Mouse (Mus musculus): Measurements from ENCODE around the gene Gm9745. TPM values are rescaled to one million over a fixed set of nuclear protein-coding genes. Genes with fewer than 3 reads are reported as not detected.
"Not testable (repeated sequence)": the region's sequence is repeated elsewhere in the genome, so short reads cannot be mapped to it uniquely, and the experiment has no call there.

Gm9745 gene
- total RNA-seq (2021) = not detected
- long read RNA-seq, experiment 1 = 0 reads
- long read RNA-seq, experiment 2 = 0 reads

- not testable (repeated sequence) for DNase-seq (ENCODE audit: low spot score in 2 of 2)
These were observed at the start of gene Gm9745 for GRCm38 (mm10) chr13:8948131-8948530. Gene Gm9745, minus strand, starts transcription at chr13:8948231.

- not testable (repeated sequence) for DNase-seq (ENCODE audit: low spot score in 2 of 2)
These were observed 49.2 kb upstream of the Gm9745 start for GRCm38 (mm10) chr13:8997221-8997620.

GRCm38 (mm10) chr13:8995990-8996786 lies 48.2 kb upstream of the Gm9745 start, which contains the start of gene Gtpbp4:
Gene Gtpbp4, minus strand, starts transcription at chr13:8996083.
- DNase-seq (ENCODE audit: low spot score in 2 of 2) = peak; percentile 95 to 98

GRCm38 (mm10) chr13:8995159-8995989 lies 47.3 kb upstream of the Gm9745 start:
- peak in 1 of 2 experiments; percentile 3 for DNase-seq (ENCODE audit: low spot score in 2 of 2)

- DNase-seq (ENCODE audit: low spot score in 2 of 2) = no peak
These were observed 44.2 kb upstream of the Gm9745 start for GRCm38 (mm10) chr13:8992231-8992630.

GRCm38 (mm10) chr13:8972972-8973371 lies 24.9 kb upstream of the Gm9745 start:
- DNase-seq (ENCODE audit: low spot score in 2 of 2) = no peak

- DNase-seq (ENCODE audit: low spot score in 2 of 2) = no peak
These were observed 24.3 kb upstream of the Gm9745 start for GRCm38 (mm10) chr13:8972369-8972768.

GRCm38 (mm10) chr13:8967742-8968141 lies 19.7 kb upstream of the Gm9745 start:
- no peak for DNase-seq (ENCODE audit: low spot score in 2 of 2)

- DNase-seq (ENCODE audit: low spot score in 2 of 2) = no peak
These were observed 17.2 kb upstream of the Gm9745 start for GRCm38 (mm10) chr13:8965224-8965623.

GRCm38 (mm10) chr13:8962266-8962665 lies 14.2 kb upstream of the Gm9745 start:
- peak in 1 of 2 experiments; percentile 7 for DNase-seq (ENCODE audit: low spot score in 2 of 2)

GRCm38 (mm10) chr13:8961128-8961888 lies 13.3 kb upstream of the Gm9745 start:
- not testable (repeated sequence) for DNase-seq (ENCODE audit: low spot score in 2 of 2)

GRCm38 (mm10) chr13:8959554-8959953 lies 11.5 kb upstream of the Gm9745 start:
- not testable (repeated sequence) for DNase-seq (ENCODE audit: low spot score in 2 of 2)

- DNase-seq (ENCODE audit: low spot score in 2 of 2) = not testable (repeated sequence)
These were observed 11.0 kb upstream of the Gm9745 start for GRCm38 (mm10) chr13:8959058-8959457.

- DNase-seq (ENCODE audit: low spot score in 2 of 2) = not testable (repeated sequence)
These were observed 8.8 kb upstream of the Gm9745 start for GRCm38 (mm10) chr13:8956873-8957272.

GRCm38 (mm10) chr13:8955127-8955526 lies 7.1 kb upstream of the Gm9745 start:
- DNase-seq (ENCODE audit: low spot score in 2 of 2) = not testable (repeated sequence)

GRCm38 (mm10) chr13:8952563-8952962 lies 4.5 kb upstream of the Gm9745 start, which contains the start of gene Idi2:
Gene Idi2, plus strand, starts transcription at chr13:8952863.
- DNase-seq (ENCODE audit: low spot score in 2 of 2) = not testable (repeated sequence)

GRCm38 (mm10) chr13:8943828-8944227 lies 4.2 kb downstream of the Gm9745 start:
- not testable (repeated sequence) for DNase-seq (ENCODE audit: low spot score in 2 of 2)

- DNase-seq (ENCODE audit: low spot score in 2 of 2) = not testable (repeated sequence)
These were observed 6.3 kb downstream of the Gm9745 start for GRCm38 (mm10) chr13:8941701-8942100.

- DNase-seq (ENCODE audit: low spot score in 2 of 2) = not testable (repeated sequence)
These were observed 6.9 kb downstream of the Gm9745 start for GRCm38 (mm10) chr13:8941110-8941509.

- not testable (repeated sequence) for DNase-seq (ENCODE audit: low spot score in 2 of 2)
These were observed 10.4 kb downstream of the Gm9745 start for GRCm38 (mm10) chr13:8937611-8938140.

GRCm38 (mm10) chr13:8933499-8933898 lies 14.5 kb downstream of the Gm9745 start:
- no peak for DNase-seq (ENCODE audit: low spot score in 2 of 2)

Data from layer of hippocampus, postnatal 14 days (tissue).